ENCODE assay signal across 8 mouse cellular contexts in genomic region chr6:115361606-115362462, GRCm38 (mm10). TPM values are rescaled to one million over a fixed set of nuclear protein-coding genes. Genes with fewer than 3 reads are reported as not detected.
DNase-seq lines count a peak whose midpoint lies in the region; ATAC-seq lines count a peak whose summit lies in the region.

No protein-coding gene starts in this region.

- no peaks in the 10 kb centered on the region for H3K36me3 ChIP-seq in hindbrain, embryonic 13.5 days
- H3K36me3 ChIP-seq in limb, embryonic 12.5 days: no peaks in the 10 kb centered on the region

- peak; percentile 10 for DNase-seq in adrenal gland, adult 8-10 months
- peak; percentile 42 to 56 for DNase-seq in cerebellum, postnatal 25 days
- DNase-seq in gastrocnemius, adult 8-10 months (ENCODE audit: low spot score in 2 of 2): peak; percentile 11 to 12
- DNase-seq in right cerebral cortex, postnatal 36 days (ENCODE audit: low spot score in 2 of 2): peak; percentile 11 to 24

- H3K4me3 ChIP-seq in hindbrain, embryonic 13.5 days: peak overlapping the region; percentile 63
- H3K4me3 ChIP-seq in limb, embryonic 12.5 days (replicated peaks): peak overlapping the region; percentile 59

- H3K27me3 ChIP-seq in hindbrain, embryonic 13.5 days: peaks cover 37% of the 10 kb centered on the region
- peaks cover 32% of the 10 kb centered on the region for H3K27me3 ChIP-seq in limb, embryonic 12.5 days

- H3K4me1 ChIP-seq in hindbrain, embryonic 13.5 days (replicated peaks): peaks cover 12% of the 10 kb centered on the region
- peaks cover 10% of the 10 kb centered on the region for H3K4me1 ChIP-seq in limb, embryonic 12.5 days (replicated peaks)

- H3K9me3 ChIP-seq in hindbrain, embryonic 13.5 days: peaks cover 6% of the 10 kb centered on the region; the same call in 1 of the 2 replicates
- H3K9me3 ChIP-seq in limb, embryonic 12.5 days: peaks cover 6% of the 10 kb centered on the region; the same call in 1 of the 2 replicates

- peak overlapping the region; percentile 73 for H3K9ac ChIP-seq in hindbrain, embryonic 13.5 days
- peak overlapping the region; percentile 58 for H3K9ac ChIP-seq in limb, embryonic 12.5 days (replicated peaks)

- no peak overlapping the region for H3K27ac ChIP-seq in hindbrain, embryonic 13.5 days
- no peak overlapping the region for H3K27ac ChIP-seq in limb, embryonic 12.5 days

- 2% methylated on average over 48 of the region's 48 CpGs for WGBS in hindbrain, embryonic 13.5 days
- WGBS in limb, embryonic 12.5 days: under 1% methylated on average over 48 of the region's 48 CpGs

- ATAC-seq in hindbrain, embryonic 13.5 days (ENCODE audit: low FRiP score): peak; percentile 84
- peak; percentile 82 for ATAC-seq in limb, embryonic 12.5 days (ENCODE audit: insufficient number of reproducible peaks, insufficient read depth, low FRiP score, low TSS enrichment, low read depth)
- ATAC-seq in megakaryocyte-erythroid progenitor cell, adult 5-6 weeks (replicated peaks; ENCODE audit: low FRiP score, low TSS enrichment, poor library complexity, severe bottlenecking): peak; percentile 51; the same call in 1 of the 2 replicates
- no peak for ATAC-seq in erythroid progenitor cell, adult 5-6 weeks (replicated peaks; ENCODE audit: low FRiP score, poor library complexity, severe bottlenecking)

- peak overlapping the region; percentile 99 for H3K4me2 ChIP-seq in hindbrain, embryonic 13.5 days
- peak overlapping the region; percentile 98 for H3K4me2 ChIP-seq in limb, embryonic 12.5 days

RNA-seq across cellular contexts. Expression of gene Pparg, which starts 1.1 kb away (rescaled TPM):
- total RNA-seq in adrenal gland, adult 8-10 months (2022): 10 to 100 TPM; 15.0 to 49.3 (median 27.3) TPM
- total RNA-seq in gastrocnemius, adult 8-10 months (2022): 1 to 10 TPM; 1.4 to 5.1 (median 3.0) TPM
- polyA plus RNA-seq in hindbrain, embryonic 13.5 days (2015; fragmentation: Nextera tagmentation; extraction: Ambion mirVana): 0.30 and 0.45 TPM in 2 replicates
- 0.65 and 0.79 TPM in 2 replicates for polyA plus RNA-seq in limb, embryonic 12.5 days (2016; fragmentation: Nextera tagmentation; extraction: Ambion mirVana)
- total RNA-seq in megakaryocyte-erythroid progenitor cell, adult 5-6 weeks (2014; fragmentation: Nextera tagmentation): not detected in 2 replicates
- not detected in 2 replicates for total RNA-seq in megakaryocyte-erythroid progenitor cell, adult 5-6 weeks (2017)
- 11.9 and 46.5 TPM in 2 replicates for total RNA-seq in erythroid progenitor cell, adult 5-6 weeks (2015; ENCODE audit: low replicate concordance)
- 4.9 and 5.0 TPM in 2 replicates for total RNA-seq in erythroid progenitor cell, adult 5-6 weeks (2017; ENCODE audit: low replicate concordance)
